Mouse (Mus musculus) heart, adult 2 months (tissue): ENCODE data around the gene Arhgef6. TPM values are rescaled to one million over a fixed set of nuclear protein-coding genes. Genes with fewer than 3 reads are reported as not detected.

Experiments
- DNase-seq, 2 experiments: peaks; one replicate each; pipeline ENCODE4 v3.0.0; 2021
- H3K27ac ChIP-seq: fragments of 200-600 bp; 2 replicates; pipeline ENCODE4 v1.8.1; 2022
- H3K27me3 ChIP-seq: fragments of 200-500 bp; 2 replicates; pipeline ENCODE4 v1.6.1; 2012; ENCODE audit warnings: mild to moderate bottlenecking, low read length, inconsistent platforms, mixed read lengths; ENCODE audit not compliant: control insufficient read depth, insufficient read depth
- H3K36me3 ChIP-seq: fragments of 200-500 bp; 2 replicates; pipeline ENCODE4 v1.6.1; 2012; ENCODE audit warnings: low read length, inconsistent platforms; ENCODE audit not compliant: control insufficient read depth, insufficient read depth
- H3K4me1 ChIP-seq: fragments of 200-500 bp; 2 replicates; pipeline ENCODE4 v1.6.1; 2011; ENCODE audit warnings: low read length; ENCODE audit not compliant: control insufficient read depth, insufficient read depth
- H3K4me3 ChIP-seq: fragments of 200-600 bp; 2 replicates; pipeline ENCODE4 v1.8.1; 2022
- H3K79me2 ChIP-seq: fragments of 200-500 bp; replicated peaks from 2 replicates; pipeline ENCODE4 v1.6.1; 2012; ENCODE audit warnings: mild to moderate bottlenecking, inconsistent platforms, low read length, moderate library complexity, mixed read lengths; ENCODE audit not compliant: control insufficient read depth, insufficient read depth
- H3K9ac ChIP-seq: fragments of 200-500 bp; 2 replicates; pipeline ENCODE4 v1.6.1; 2012; ENCODE audit warnings: low read depth, mild to moderate bottlenecking, control low read depth, inconsistent platforms, low read length, mixed read lengths
- CTCF ChIP-seq: fragments of 200-600 bp; IDR thresholded peaks from 2 replicates; pipeline ENCODE4 v1.8.1; 2022; ENCODE audit warnings: antibody characterized with exemption, mild to moderate bottlenecking, moderate library complexity
- EP300 ChIP-seq: fragments of 200-500 bp; IDR thresholded peaks from 2 replicates; pipeline ENCODE4 v1.6.1; 2011; ENCODE audit warnings: low read depth, low read length, control low read depth; ENCODE audit not compliant: insufficient read depth
- POLR2A ChIP-seq: fragments of 200-500 bp; IDR thresholded peaks from 2 replicates; pipeline ENCODE4 v1.6.1; 2011; ENCODE audit warnings: mild to moderate bottlenecking, low read depth, low read length, control low read depth; ENCODE audit not compliant: insufficient read depth
- WGBS: fragments of 180-500 bp; shearing (Covaris S2); methylation state at CpG from one replicate; pipeline ENCODE4 v1.1.7; 2018; 5-methylcytosine and 5-hydroxymethylcytosine counted together
- intact Hi-C: fragments of 180-260 bp; cut with DNase I; formaldehyde crosslinking; loops from one replicate; pipeline ENCODE4 v1.15.1; 2025
- polyA plus RNA-seq: library from polyadenylated mRNA; depleted of rRNA; stranded (reverse); fragments of >200 nt; gene quantifications from 2 replicates; pipeline ENCODE4 v1.2.3, GENCODE M21; 2012
- total RNA-seq, 2 experiments: library from RNA; stranded (reverse); gene quantifications; 2 replicates each; pipeline ENCODE4 v1.2.3; 2021

Gene Arhgef6
- total and polyA plus RNA-seq, 3 experiments: 38.2 to 64.2 (median 61.5) TPM

DNA sequence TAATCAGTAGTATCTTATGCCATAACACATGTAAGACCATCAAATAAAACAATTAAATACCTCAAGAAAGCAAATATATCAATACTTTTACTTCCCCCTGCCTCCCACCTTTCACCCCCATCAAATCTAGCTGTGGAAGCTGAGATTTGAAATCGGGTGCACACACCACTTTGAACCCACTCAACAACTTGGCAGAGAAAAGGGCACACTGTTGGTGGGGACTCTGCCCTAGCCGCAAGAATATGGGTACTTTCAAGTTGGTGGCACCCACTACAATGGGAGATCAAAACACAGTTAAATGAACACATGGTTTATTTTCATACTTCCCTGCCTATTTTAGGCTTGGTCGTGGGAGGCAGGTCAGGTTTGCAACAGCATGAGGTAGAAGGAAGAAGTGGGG is 116.6 kb downstream of the Arhgef6 start:
- no peaks in the 10 kb centered on the region for H3K36me3 ChIP-seq
- no peaks in the 10 kb centered on the region for H3K4me1 ChIP-seq
- no peaks in the 10 kb centered on the region for H3K79me2 ChIP-seq
- intact Hi-C loops: no loop called here
- no peak for TF ChIP-seq CTCF
- no peak for TF ChIP-seq EP300
- TF ChIP-seq POLR2A: no peak
- H3K27me3 ChIP-seq: no peaks in the 10 kb centered on the region
- no peak for DNase-seq
- no peak overlapping the region for H3K27ac ChIP-seq
- 63% methylated on average over 3 of the region's 3 CpGs for WGBS
- H3K4me3 ChIP-seq: no peak overlapping the region
- no peak overlapping the region for H3K9ac ChIP-seq

DNA sequence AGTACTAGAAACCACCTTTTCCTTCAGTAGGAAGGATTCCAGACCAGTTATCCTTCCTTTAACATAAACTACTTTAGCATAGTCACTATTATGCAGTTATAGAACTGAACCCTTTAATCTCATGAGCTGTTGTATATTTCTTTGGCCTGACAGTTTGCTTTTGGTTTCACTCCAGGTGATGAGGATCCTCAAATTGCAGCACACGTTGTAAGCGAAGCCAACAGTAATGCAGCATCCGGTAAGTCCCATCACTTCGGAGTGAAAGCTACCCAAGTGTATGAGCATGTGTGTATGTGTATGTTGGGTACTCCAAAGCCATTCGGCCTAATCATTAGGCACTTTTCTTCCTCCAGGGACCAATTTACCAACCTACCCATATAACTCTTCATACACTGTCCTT is 119.0 kb downstream of the Arhgef6 start:
- Histone ChIP-seq H3K9ac (no peak overlapping the region), H3K79me2 (no peaks in the 10 kb centered on the region), H3K4me3 (no peak overlapping the region), H3K27ac (no peak overlapping the region), H3K4me1 (no peaks in the 10 kb centered on the region), H3K36me3 (no peaks in the 10 kb centered on the region), H3K27me3 (no peaks in the 10 kb centered on the region)
- 92% methylated on average over 5 of the region's 5 CpGs for WGBS
- TF ChIP-seq EP300 (no peak), POLR2A (no peak), CTCF (no peak)
- intact Hi-C loops: no loop called here
- no peak for DNase-seq

DNA sequence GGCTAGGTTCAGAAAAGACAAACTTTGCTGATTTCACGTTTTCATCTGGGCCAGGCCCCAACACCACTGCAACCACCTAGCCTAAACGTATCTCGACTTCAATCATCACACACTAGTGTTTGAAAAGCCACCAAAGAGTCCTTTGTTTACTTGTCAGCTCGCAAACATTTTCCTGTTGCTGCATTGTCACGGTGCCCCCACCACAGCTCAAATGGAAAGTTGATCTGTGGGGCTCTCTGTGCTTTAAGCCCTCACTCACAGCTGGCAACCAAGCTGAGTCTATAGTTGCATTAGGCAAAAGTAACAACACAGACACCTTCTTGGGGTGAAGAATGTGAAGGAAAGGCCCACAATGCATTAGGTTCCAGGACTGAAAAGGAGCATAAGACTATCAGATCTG is 122.3 kb downstream of the Arhgef6 start:
- H3K4me1 ChIP-seq: no peaks in the 10 kb centered on the region
- H3K4me3 ChIP-seq: no peak overlapping the region
- intact Hi-C loops: no loop called here
- DNase-seq: no peak
- H3K79me2 ChIP-seq: no peaks in the 10 kb centered on the region
- TF ChIP-seq CTCF (no peak), POLR2A (no peak), EP300 (no peak)
- H3K9ac ChIP-seq: no peak overlapping the region
- no peaks in the 10 kb centered on the region for H3K27me3 ChIP-seq
- no peaks in the 10 kb centered on the region for H3K36me3 ChIP-seq
- H3K27ac ChIP-seq: no peak overlapping the region
- WGBS: 65% methylated on average over 5 of the region's 5 CpGs

DNA sequence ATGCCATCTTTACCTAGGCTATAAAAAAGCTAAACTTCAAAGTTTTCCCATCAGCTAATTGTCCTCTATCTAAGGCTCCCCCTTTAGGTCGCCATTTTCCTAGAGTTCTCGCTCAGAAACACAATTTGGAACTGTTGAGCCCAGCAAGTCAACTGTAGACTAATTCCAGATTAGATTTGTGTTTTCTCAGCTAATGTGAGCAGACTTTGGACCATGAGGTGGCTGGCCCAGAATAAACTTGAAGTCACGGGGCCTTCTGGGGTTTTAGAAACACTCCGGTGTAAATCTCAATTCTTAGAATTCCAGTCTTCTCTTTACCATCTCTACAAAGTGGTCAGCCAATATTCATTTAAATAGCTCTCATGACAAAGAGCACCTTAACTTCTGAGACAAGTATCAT is 123.0 kb downstream of the Arhgef6 start:
- intact Hi-C loops: no loop called here
- no peaks in the 10 kb centered on the region for H3K79me2 ChIP-seq

DNA sequence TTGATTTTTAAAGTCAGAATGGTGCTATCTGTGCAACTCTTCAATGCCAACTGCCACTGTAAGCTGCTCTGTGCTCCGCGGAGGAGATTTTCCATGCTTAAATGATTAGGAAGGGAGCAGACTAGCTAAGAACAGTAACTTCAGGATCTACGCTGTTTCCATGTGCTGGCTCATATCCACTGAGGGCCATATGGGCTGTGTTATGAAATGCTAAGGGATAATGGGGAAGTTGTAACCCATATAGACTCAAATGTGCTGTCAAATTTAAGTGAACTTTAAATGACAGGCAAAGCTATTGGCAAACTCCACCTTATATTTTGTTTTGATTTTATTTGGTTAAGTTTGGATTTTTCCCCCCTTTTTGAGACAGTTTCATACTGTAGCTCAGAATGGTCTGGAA is 125.7 kb downstream of the Arhgef6 start:
- no peaks in the 10 kb centered on the region for H3K36me3 ChIP-seq
- no peak for DNase-seq
- H3K79me2 ChIP-seq: no peaks in the 10 kb centered on the region
- no peak for TF ChIP-seq EP300
- no peak for TF ChIP-seq POLR2A
- TF ChIP-seq CTCF: no peak
- no peak overlapping the region for H3K9ac ChIP-seq
- H3K4me3 ChIP-seq: no peak overlapping the region
- intact Hi-C loops: no loop called here
- no peaks in the 10 kb centered on the region for H3K4me1 ChIP-seq
- H3K27ac ChIP-seq: no peak overlapping the region
- H3K27me3 ChIP-seq: no peaks in the 10 kb centered on the region
- 68% methylated on average over 3 of the region's 3 CpGs for WGBS

More for the DNA sequence above, 123.0 kb downstream of the Arhgef6 start:
- H3K36me3 ChIP-seq: no peaks in the 10 kb centered on the region
- WGBS: 83% methylated on average over 4 of the region's 4 CpGs
- no peaks in the 10 kb centered on the region for H3K27me3 ChIP-seq
- H3K9ac ChIP-seq: no peak overlapping the region
- no peak overlapping the region for H3K4me3 ChIP-seq
- TF ChIP-seq CTCF: no peak
- TF ChIP-seq EP300: no peak
- no peak for TF ChIP-seq POLR2A
- no peak for DNase-seq
- H3K4me1 ChIP-seq: no peaks in the 10 kb centered on the region
- H3K27ac ChIP-seq: no peak overlapping the region

DNA sequence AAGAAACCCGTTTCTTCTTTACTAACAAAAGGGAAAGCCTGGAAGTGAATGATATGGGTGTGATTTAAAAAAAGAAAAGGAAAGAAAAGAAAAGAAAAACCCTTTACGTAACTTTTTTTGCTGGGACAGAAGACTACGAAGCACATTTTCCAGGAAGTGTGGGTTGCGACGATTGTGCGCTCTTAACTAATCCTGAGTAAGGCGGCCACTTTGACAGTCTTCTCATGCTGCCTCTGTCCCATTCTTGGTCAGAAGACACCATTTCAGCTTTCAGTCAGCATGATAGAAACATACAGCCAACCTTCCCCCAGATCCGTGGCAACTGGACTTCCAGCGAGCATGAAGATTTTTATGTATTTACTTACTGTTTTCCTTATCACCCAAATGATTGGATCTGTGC is 126.7 kb downstream of the Arhgef6 start, which contains the start of gene Cd40lg:
Gene Cd40lg, plus strand, starts transcription at position 268 of the 400 bp plus-strand sequence.
- Histone ChIP-seq H3K9ac (no peak within 1 kb of the TSS), H3K4me3 (no peak within 1 kb of the TSS), H3K79me2 (no peaks in the 10 kb centered on the region), H3K27me3 (no peaks in the 10 kb centered on the region), H3K27ac (no peak within 1 kb of the TSS), H3K4me1 (no peaks in the 10 kb centered on the region), H3K36me3 (no peaks in the 10 kb centered on the region)
- DNase-seq: no peak
- 83% methylated on average over 9 of the region's 9 CpGs for WGBS
- intact Hi-C loops: no loop called here
- TF ChIP-seq EP300 (no peak), CTCF (no peak), POLR2A (no peak)
